ENCODE assay signal across 16 mouse cellular contexts in the genomic region with DNA sequence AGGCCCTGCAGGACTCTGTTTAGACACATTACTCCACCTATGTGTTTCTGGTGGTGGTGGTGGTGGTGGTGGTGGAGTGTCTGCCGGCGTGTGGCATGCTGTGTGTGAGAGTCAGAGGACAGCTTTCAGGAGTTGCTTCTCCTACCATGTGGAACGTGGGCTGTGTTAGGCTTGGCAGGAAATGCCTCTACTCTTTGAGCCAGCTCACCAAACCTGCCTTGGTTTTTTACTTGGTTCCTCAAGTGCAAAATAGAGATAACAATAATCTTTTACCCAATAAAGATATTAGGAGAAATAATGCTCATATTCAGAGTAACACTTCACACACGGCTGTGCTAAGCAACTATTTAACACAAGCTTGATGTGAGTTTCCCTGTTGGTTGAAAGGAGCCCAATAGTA. TPM values are rescaled to one million over a fixed set of nuclear protein-coding genes. Genes with fewer than 3 reads are reported as not detected.
"Had no signal": no experiment of that assay in that cellular context is flagged by ENCODE, and none has a peak within 500 bp of the region (broad histone marks: within the 10 kb centered on the region; RNA-seq: fewer than 3 reads in every experiment).

No protein-coding gene starts in this region.

- H3K4me2 ChIP-seq: lung, embryonic 14.5 days; midbrain, embryonic 11.5 days; midbrain, embryonic 13.5 days; midbrain, embryonic 15.5 days; neural tube, embryonic 12.5 days; stomach, embryonic 15.5 days had no signal

- H3K4me3 ChIP-seq: megakaryocyte, embryonic 14.5 days; midbrain, embryonic 13.5 days; midbrain, embryonic 15.5 days; neural tube, embryonic 12.5 days; stomach, embryonic 15.5 days had no signal

- H3K9me3 ChIP-seq: megakaryocyte, embryonic 14.5 days; midbrain, embryonic 13.5 days; midbrain, embryonic 15.5 days; neural tube, embryonic 12.5 days; stomach, embryonic 15.5 days had no signal

- DNase-seq: lung, adult 18-20 months; lung, embryonic 14.5 days; lung, postnatal 10 days; lung, postnatal 4 days; right cerebral cortex, postnatal 14 days; thymus, adult 18-20 months; thymus, postnatal 14 days; thymus, postnatal 36 days had no signal

- ATAC-seq: midbrain, embryonic 13.5 days; midbrain, embryonic 15.5 days had no signal

- H3K9ac ChIP-seq: lung, embryonic 14.5 days; midbrain, embryonic 13.5 days; midbrain, embryonic 15.5 days; neural tube, embryonic 12.5 days; stomach, embryonic 15.5 days had no signal

- H3K27ac ChIP-seq: midbrain, embryonic 13.5 days; midbrain, embryonic 15.5 days; neural tube, embryonic 12.5 days; stomach, embryonic 15.5 days had no signal

- H3K27me3 ChIP-seq: megakaryocyte, embryonic 14.5 days; midbrain, embryonic 13.5 days; midbrain, embryonic 15.5 days; neural tube, embryonic 12.5 days; stomach, embryonic 15.5 days had no signal

RNA-seq across cellular contexts. Expression of a gene that starts 31.4 kb away (rescaled TPM):
- total RNA-seq: monocyte, adult 5-6 weeks; neutrophil, adult 5-6 weeks had no signal
